Mouse (Mus musculus): ENCODE results near the gene Bcl2l11.

DNA sequence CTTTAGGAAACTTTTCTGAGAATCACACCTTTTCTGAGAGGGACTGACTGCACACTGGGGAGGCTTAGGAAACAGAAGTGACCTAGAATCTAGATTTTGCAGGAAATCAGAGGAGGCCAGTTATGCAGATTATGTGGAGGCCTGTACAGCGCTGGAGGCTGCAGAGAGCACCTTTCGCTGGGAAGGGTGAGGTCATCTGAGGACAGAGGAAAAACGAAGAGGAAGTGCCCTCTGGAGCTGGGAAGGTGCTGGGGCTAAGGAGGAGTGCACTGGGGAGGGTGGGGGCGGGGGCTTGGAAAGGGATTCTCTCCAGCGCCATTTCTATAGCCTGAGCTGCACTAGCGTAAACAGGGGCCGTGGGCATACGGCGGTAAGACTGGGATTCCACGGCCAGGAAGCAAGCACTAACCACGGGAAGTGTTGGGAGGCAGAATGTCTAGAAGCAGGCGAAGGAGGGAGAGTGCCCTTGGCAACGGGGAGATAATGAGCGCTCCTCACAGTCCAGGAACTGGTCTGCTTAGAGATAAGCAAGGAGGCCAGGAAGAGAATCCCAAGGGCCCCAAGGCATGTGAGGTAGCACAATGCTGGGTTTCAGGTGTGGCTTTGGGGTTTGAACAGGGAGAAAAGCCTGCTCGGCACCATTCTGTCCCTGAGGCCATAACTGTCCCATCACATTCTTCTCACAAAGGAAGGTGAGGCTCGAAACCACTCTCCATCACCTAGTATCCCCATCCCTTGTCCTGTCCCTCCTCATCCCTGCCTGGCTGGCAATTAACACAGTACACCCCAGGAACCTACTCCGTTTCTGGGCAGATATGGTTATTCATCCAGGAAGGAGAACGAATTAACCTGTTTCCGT is 85.4 kb downstream of the Bcl2l11 start:
- no peak for TF ChIP-seq MYOD1 (IDR thresholded peaks at IDR 0.05; ENCODE audit: control insufficient read depth, insufficient read length, low read depth)
- TF ChIP-seq USF1 (IDR thresholded peaks at IDR 0.05; ENCODE audit: low read depth) = no peak
- TF ChIP-seq CTCF (IDR thresholded peaks at IDR 0.05; ENCODE audit: control insufficient read depth, insufficient read depth, insufficient read length) = no peak
- TF ChIP-seq MAX (IDR thresholded peaks at IDR 0.05) = no peak
- TF ChIP-seq MYOG (IDR thresholded peaks at IDR 0.05; ENCODE audit: control insufficient read depth, extremely low read depth, insufficient read length) = no peak
- no peak for TF ChIP-seq CEBPB (IDR thresholded peaks at IDR 0.05; ENCODE audit: low read depth)
